Mouse (Mus musculus) cerebellum, postnatal 4 days (tissue): Measurements from ENCODE around the gene Kptn.
A peak's percentile ranks its signal among the peaks of the same experiment; 100 is the strongest.

Experiments used
- DNase-seq, 2 experiments: peaks; one replicate each; pipeline ENCODE4 v3.0.0; 2022; ENCODE audit warnings: low spot score in 2 of 2, mixed read lengths in 1 of 2

Kptn gene

DNA sequence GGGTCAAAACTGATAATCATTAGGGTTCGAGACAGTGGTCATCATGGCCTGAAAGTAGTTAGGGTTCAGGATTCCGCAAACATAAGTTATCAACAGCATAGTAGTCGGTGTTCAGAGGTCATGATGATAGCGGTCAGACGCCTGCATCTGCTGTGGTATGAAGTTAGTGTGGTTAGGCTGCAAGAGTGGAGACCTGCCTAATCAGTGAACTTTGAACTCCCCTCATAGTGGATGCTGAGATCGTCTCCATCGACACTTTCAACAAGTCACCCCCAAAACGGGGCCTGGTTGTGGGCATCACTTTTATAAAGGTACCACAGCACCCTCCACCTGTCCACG lies 536 bp downstream of the Kptn start:
- no peak for DNase-seq

DNA sequence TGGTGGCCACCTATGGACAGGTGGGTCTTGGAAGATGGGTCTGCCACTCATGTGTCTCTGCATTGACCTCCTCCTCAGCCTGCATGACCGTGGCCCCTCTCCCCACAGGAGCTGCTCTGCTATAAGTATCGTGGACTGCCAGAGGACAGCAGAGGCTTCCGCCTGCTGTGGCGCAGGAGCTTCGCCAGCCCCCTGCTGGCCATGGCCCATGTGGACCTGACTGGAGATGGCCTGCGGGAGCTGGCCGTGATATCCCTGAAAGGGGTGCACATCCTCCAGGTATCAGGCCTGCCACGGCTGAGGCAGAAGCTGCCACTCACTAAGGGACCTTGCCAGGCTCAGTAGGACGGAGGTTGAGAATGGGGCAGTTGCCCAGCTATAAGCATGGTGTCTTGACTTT lies 6.1 kb downstream of the Kptn start:
- no peak for DNase-seq

DNA sequence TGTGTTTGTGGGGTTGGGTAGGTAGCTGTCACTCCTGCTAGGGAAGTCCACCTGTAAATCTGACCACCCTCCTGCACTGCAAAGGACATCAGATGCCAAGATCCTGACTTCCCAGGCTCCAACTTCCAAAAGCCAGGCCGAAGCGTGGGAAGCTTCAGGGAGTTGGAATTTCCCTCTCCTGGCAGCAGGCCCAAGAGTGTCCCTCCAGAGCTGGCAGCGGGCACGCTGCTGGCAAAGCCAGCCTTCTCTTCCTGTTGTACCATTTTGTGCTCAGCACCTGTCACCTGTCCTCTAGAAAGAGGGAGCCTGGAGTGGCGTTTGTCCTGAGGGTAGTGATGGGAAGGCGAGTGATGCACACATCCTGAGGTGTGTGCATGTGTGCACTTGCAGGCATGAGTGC lies 8.6 kb downstream of the Kptn start:
- DNase-seq, result no peak

DNA sequence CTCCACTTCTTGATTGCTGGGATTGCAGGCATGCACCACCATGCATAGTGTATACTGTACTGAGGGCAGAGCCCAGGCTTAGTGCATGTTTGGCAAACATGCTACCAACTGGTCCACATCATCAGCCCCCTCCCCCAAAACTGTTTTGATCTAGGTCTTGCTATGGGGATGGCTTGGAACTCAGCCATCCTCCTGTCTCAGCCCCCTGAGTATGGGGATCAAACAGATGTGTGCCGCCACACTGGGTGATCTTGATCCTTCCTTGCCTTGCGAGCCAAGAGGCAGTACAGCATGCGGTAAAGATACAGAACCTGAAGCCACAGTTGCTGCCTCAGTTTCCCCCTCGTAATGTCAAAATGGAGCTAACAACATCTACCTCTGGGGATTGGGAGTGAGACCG lies 9.2 kb downstream of the Kptn start:
- no peak for DNase-seq

DNA sequence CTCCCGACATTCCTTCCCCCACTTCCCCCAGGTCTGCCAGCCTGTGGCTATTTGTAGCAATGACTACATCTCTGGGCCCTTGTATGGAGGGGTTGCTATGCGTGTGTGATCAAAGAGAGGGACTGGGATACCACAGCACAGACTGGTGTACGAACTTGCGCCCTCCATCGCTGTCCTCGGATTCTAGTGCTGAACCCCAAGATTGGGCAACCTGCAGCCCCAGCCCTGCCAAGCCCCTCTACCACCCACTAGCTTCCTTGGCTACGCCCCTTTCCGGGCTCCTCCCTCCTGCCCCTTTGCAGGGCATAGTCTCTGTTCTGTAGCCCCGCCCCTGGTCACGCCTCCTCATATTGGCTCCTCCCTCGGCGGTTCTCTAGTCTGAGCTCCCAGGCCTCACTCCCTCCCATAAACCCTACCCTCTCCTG lies 9.7 kb downstream of the Kptn start, which contains the start of gene Slc8a2:
TSS of gene Slc8a2 (plus strand) at position 406 of the 425 bp plus-strand sequence.
- DNase-seq, result peak; percentile 71 to 80

DNA sequence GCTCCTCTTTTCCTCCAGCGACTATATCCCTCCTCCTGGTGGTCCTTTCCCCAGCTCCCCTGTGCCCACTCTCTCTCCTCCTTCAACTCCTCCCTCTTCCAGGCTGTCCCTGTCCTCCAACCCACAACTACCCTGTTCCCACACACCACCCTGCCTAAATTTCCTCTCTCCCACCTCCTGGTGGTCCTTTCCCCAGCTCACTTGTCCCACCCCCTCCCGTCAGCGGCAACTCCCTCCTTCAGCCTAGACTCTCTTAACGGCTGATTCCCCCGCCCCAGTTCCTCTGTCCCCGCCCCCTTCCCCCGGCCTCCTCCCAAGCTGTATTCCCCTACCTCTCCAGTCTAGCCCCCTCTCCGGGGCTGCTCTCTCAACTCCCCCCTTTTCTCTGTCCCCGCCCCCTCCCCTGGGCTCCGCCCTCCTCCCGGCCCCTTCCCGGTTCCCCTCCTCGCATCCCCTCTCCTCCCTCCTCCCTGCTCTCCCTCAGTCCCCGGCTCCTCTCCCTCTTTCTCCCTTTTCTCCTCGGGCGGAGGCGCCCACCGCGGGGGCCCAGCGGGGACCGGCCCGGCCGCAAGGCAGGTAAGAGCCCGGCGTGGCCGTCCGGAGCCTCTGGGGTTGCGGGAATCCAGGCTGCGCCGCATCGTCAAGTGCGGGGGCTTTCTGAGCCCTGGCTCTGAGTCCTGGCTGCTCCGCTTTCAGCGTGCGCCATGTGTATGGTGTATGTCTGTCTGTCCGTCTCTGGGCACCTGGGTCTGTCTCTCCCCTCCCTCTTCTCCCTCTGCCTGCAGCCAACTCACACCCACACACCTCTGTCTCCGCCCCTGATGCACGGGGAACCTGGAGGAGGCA lies 10.4 kb downstream of the Kptn start:
- DNase-seq, result peak; percentile 51 to 68

DNA sequence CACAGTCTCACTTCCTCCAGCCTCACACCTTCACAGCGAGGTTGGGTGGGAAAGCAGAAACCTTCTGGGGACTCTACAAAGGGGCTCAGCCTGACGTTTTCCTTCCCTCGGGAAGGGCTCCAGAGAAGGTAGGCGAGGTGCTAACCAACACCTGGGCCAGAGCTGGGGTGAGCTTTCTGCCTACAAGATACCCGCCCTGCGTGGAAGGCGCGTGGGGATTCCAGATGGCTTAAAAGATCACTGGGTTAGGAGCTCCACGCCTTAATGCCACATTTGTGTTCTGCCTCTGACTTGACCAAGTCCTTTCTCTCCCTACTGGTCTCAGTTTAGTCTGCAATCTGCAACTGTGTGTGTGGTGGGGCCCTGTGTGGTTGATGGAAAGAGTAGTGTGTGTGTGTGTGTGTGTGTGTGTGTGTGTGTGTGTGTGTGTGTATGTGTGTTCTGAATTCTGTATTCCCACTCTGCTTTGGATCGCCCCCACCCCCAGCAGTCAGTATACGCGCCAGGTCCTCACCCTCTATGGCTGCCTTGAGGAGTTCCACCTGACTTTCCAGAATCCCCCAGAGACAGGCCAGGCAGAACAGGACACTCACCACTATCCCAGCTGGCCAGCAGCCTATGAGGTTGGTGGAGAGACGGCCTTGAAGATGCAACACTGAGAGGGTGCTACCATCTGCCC lies 11.4 kb downstream of the Kptn start:
- DNase-seq, result no peak

DNA sequence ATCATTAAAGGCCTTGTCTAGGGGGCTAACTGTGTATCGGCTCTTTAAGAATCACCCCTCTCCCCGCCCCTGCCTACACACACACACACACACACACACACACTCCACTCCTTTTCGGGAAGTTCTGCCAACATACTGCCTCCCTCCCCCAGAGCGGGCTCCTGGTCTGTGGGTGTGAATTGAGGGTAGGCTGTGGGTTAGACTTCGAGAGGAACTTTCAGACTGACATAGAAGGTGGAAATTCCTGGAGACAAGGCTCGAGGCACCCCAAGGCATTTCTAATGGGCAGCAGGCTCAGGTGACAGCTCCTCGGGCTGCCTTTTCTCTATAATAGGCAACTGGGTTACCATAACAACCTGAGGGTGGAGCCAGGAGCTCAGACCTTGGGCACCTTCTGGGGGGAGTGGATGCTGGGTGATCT lies 12.5 kb downstream of the Kptn start:
- DNase-seq, result no peak

DNA sequence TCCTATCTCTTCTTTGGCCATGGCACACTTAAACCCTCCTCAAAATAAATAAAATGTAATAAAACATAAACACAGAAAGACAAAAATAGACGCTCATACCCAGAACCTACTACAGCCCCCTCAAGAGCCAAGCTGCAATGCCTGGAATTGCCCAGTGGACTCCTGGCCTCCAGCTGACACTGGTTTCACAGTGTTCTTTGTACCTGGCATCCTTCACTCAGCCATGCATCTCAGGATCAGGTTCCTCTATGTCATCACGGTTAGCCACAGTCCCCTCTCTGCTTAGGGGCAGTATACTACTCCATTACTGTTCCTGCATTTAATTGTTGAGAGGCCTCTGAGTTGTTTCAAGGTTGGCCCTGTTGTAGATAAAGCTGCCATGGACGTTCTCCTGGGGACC lies 13.2 kb downstream of the Kptn start:
- no peak for DNase-seq

DNA sequence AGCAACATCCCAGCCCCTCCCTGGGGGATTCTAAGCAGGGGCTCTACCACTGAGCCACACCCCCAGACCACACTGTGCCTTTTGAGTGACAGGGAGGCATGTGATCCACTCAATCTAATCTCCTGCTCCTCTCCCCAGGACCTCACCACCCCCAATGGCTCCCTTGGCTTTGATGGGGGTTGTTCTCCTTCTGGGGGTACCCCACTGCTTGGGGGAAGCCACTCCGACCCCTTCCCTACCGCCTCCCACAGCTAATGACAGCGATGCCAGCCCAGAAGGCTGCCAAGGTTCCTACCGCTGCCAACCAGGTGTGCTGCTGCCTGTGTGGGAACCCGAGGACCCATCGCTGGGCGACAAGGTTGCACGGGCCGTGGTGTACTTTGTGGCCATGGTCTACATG lies 14.0 kb downstream of the Kptn start:
- no peak for DNase-seq

DNA sequence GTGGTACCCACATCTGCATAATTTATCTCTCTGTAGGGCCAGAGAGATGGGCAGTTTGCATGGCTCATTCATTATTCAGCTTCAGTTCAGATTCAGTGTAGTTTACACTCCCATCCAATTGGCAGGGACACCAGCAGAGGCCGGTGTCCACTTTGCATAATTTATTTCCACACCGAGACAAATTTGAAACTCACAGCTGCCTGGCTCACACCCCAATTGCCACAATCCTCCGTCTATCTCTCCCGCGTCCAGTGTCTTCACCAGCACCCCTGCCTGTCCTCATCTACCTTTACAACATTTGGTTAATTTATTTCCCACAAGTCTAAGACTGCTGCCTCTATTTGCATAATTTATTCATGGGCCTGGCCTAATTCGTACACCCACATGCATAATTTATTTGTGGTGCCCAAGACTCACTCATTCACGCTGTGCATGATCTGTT lies 15.3 kb downstream of the Kptn start:
- DNase-seq, result no peak

DNA sequence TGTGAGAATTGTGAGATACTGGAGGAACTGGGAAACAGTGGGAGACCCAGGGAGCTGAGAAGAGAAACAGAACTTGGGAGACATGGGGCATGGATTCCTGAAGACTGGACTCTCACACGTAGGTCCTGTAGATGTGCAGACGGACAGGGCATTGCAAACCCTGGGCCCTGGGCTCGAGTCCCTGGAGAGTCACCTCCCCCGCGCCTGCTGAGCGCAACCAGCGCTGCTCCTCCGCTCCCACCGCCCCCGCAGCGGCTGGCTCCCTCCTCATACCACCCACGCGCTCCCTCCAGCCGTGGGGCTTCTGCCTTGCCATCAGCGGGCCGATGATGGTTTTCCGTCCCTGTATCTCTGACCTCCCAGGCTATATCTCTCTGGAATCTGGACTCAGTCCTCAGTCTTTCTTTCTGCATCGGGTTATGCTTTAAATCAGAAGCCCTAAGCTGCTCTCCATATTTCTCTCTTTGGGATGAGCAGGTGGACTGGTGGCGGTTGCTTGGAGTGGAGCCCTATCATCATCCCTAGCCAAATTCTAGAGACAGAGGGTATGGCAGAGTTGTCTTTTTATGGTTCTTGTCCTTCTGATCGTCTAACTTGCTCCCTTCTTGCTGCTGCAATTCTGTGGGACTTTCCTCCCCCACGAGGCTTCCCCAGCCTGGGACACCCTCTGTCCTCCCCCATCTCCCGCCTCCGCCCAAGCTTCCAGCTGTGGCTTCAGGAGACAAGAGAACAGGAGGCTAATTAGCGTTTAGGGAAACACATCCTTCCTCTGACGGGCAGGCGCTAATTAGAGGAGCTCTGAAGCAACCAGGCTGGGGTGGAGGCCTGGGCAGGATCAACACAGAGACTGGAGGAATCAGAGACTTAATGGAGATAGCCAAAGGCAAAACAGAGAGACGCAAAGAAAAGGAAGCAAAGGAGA lies 27.1 kb downstream of the Kptn start:
- DNase-seq, result no peak

DNA sequence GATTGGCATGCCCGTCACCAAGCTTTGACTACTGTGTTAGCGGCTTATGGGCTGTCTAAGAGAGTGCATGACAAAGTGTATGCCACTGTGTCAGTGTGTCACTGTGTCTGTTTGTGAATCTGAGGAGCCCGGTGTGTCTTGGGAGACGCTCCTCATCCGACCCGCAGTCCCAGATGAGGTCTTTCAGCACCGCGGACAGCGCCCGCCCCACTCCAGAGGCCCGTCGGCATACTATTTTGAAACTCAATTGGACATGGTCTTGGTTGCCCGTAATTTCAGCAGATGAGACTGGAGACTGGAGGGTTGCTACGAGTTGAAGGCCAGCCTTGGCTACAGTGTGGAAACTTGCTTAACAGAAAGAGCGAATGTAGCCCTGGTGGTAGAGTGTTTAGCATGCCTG lies 27.9 kb downstream of the Kptn start:
- DNase-seq, result no peak

DNA sequence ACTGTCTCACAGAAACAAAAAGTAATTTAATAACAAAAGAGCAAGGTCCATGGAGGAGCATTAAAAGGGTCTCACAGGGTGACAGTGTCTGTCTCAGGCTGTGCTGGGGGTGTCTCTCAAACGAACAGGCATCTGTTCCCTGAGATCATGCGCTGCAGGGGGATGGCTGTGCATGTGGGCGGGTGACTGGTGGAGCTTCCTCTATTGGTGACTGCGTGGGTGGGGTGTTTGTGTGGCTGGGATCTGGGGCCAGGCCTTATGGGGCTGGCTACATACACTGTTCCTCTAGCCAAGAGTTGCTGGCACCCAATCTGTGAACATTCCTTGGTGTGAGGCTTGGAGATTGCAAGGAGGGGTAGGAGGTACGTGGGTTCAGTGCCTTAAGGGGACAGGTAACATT lies 29.5 kb downstream of the Kptn start:
- DNase-seq, result no peak

DNA sequence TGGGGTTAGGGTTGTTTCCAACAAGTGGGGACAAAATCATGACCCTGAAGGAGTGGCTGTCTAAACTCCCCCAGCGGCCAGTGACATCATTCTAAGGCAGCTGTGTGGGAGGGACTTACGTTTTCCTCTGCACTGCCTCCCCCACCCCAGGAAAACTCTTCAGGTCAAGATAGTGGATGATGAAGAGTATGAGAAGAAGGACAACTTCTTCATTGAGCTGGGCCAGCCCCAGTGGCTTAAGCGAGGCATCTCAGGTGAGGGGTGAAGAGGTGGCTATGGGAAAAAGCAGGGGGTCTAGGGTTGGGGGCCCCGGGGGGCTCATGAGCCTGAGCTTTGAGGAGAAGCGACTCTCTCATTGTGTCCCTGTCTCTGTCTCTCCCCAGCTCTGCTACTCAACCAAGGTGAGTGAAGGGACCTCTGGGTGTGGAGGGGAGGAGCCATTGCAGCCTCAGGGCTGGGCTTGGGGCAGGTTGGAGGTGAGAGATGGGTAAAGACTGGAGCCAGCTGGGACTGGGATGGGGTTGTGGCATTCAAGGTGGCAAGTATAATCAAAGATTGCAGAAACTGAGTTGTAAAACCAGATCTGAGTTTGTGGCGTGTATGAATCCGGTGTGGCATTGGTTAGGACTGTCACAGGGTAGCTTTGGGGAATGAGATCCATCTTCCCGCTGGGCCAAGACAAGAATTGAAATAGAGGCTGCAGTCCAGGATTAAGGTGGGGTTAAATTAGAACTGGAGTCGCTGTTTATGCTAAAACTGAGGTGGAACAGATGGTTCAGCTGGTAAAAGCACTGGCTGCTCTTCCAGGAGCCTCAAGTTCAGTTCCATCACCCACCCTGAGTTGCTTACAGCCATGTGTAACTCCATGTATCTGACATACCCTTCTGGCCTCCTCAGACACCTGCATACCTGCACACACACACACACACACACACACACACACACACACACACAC lies 30.8 kb downstream of the Kptn start:
- DNase-seq, result no peak

DNA sequence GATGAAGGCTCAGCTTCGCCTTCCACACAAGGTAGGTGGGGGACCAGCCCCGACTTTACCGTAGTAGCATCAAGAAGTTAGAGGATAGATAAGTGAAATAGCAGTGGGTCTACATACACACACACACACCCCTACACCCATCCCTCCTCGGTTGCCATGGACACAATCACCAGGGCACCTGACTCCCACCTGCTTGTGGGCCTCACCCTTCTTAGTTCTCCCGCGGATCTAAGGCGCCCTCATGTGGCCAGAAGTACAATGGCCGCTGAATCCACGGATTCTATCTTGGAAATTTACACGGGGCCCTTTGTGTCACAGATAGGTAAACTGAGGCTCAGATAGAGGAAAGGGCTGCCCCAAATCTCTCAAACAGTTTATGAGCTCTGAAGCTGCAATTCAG lies 33.8 kb downstream of the Kptn start:
- peak in 1 of 2 experiments; percentile 62 for DNase-seq

DNA sequence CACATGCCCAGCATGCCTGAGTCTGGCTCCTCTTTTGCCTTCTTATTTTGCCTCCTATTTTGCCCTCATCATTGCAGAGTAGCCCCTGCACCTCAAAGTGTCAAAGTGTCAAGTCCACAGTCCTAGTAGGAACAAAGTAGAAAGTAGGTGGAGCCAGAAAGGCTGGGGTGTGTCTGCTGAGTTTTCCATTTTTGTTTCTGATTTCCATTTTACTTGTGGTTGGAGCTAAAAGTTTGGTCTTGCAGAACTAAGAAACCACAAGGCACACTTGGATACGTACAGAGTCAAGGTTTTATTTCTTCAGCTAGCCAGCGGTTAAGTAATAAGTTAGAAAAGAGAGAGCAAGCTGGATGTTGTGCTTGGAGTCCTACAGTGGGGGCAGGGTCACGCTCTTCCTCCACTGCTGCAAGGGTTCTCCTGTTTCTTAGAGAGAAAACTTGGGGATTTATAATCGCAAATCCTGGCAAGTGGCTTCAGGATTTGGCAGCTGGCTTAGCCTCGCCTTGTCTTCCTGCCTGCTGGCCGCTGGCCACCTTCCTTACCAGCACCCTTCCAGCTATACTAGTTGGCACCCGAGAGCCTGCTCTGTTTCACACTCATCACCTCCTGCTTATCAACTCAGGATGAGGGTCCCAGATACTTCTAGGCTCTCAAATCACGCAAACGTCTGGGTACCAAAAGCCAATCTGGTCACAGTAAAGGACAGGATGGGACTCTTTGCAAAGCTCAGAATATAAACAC lies 35.6 kb downstream of the Kptn start:
- no peak for DNase-seq

DNA sequence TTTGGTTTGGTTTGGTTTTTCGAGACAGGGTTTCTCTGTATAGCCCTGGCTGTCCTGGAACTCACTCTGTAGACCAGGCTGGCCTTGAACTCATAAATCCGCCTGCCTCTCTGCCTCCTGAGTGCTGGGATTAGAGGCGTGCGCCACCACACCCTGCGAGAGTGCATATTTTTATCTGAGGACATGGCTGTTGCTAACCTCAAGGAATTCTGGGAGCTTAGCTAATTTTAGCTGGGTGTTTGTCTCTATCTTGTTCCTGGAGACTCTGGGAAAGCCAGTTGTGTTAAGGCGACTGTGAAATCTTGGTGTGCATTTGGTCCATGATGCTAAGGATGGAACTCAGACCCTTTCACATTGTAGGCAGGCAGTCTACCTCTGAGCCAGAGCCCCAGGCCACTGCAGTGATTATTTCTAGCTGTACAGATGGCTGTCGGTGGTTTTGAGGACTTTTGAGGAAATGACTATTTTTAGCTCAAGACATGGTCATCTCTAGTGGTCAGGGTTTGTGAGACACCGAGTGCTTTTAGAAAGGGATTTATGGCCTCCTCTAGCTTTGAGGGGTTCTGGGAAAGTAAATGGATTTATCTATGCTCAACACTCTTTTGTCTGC lies 36.5 kb downstream of the Kptn start:
- no peak for DNase-seq

DNA sequence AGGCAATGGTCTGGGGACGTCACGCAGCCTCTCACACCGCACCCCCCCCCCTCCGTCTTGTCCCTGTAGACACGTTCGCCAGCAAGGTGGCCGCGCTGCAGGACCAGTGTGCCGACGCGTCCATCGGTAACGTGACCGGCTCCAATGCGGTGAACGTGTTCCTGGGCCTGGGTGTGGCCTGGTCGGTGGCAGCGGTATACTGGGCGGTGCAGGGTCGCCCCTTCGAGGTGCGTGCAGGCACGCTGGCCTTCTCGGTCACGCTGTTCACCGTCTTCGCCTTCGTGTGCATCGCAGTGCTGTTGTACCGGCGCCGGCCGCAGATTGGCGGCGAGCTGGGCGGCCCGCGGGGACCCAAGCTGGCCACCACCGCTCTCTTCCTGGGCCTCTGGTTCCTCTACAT lies 39.0 kb downstream of the Kptn start:
- DNase-seq, result no peak

DNA sequence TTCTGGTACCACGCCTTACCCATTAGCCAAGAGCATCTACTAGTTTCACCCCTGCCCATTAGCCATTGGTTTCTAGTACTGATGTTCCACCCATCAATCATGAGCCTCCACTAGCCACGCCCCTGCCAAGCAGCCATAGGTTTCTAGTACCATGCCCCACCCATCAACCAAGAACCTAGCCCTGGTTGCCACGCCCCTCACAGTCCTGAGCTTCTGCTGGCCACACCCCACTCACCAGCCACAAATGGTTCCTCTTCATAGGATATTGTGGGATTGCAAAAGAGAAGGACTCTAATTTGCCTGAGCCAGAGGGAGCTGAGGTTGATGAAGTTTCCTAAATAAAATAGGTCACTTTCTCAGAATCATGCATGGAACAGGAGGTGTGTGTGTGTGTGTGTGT lies 41.0 kb downstream of the Kptn start:
- no peak for DNase-seq
